Mouse (Mus musculus) hindbrain, embryonic 15.5 days (tissue): ENCODE measurements around the gene Edn2. TPM values are rescaled to one million over a fixed set of nuclear protein-coding genes. Genes with fewer than 3 reads are reported as not detected.
A peak's percentile ranks its signal among the peaks of the same experiment; 100 is the strongest.

ENCODE experiments used
- ATAC-seq: fragments of 200-750 bp; cut with Nextera tagmentation; 2 replicates; pipeline ENCODE4 v1.8.0; 2017; ENCODE audit warnings: low read depth, moderate number of reproducible peaks, moderate TSS enrichment; ENCODE audit not compliant: low FRiP score
- H3K27ac ChIP-seq: fragments of 300-500 bp; sonication (generic); replicated peaks from 2 replicates; pipeline ENCODE4 v1.5.1; 2015; ENCODE audit warnings: mild to moderate bottlenecking, inconsistent platforms
- H3K27me3 ChIP-seq: fragments of 300-500 bp; sonication (generic); 2 replicates; pipeline ENCODE4 v1.6.1; 2015; ENCODE audit warnings: control low read depth, inconsistent platforms
- H3K36me3 ChIP-seq: fragments of 300-500 bp; sonication (generic); 2 replicates; pipeline ENCODE4 v1.6.1; 2015; ENCODE audit warnings: control low read depth, inconsistent platforms
- H3K4me1 ChIP-seq: fragments of 300-500 bp; sonication (generic); replicated peaks from 2 replicates; pipeline ENCODE4 v1.6.1; 2015; ENCODE audit warnings: control low read depth, inconsistent platforms
- H3K4me2 ChIP-seq: fragments of 300-500 bp; sonication (generic); 2 replicates; pipeline ENCODE4 v1.6.1; 2015; ENCODE audit warnings: moderate library complexity, mild to moderate bottlenecking, inconsistent platforms
- H3K4me3 ChIP-seq: fragments of 300-500 bp; sonication (generic); 2 replicates; pipeline ENCODE4 v1.5.1; 2015; ENCODE audit warnings: mild to moderate bottlenecking, inconsistent platforms
- H3K9ac ChIP-seq: fragments of 300-500 bp; sonication (generic); 2 replicates; pipeline ENCODE4 v1.6.1; 2015; ENCODE audit warnings: inconsistent platforms
- H3K9me3 ChIP-seq: fragments of 300-500 bp; sonication (generic); 2 replicates; pipeline ENCODE4 v1.6.1; 2016; ENCODE audit warnings: control low read depth, inconsistent platforms
- WGBS: fragments of 180-500 bp; shearing (Covaris S2); methylation state at CpG from one replicate; pipeline ENCODE4 v1.1.7; 2015; 5-methylcytosine and 5-hydroxymethylcytosine counted together
- polyA plus RNA-seq: library from polyadenylated mRNA; unstranded; fragments of >200 nt; fragmentation: Nextera tagmentation; extraction: Ambion mirVana; gene quantifications from 2 replicates; pipeline ENCODE4 v1.2.1, GENCODE M21; 2015

Gene Edn2
- polyA plus RNA-seq: 0.10 TPM in 2 replicates

GRCm38 (mm10) chr4:120161166-120161949, at the start of gene Edn2:
Edn2 (plus strand) TSS chr4:120161206.
- no peak within 1 kb of the TSS for H3K4me2 ChIP-seq
- H3K27ac ChIP-seq: no peak within 1 kb of the TSS
- WGBS: 39% methylated on average over 28 of the region's 29 CpGs
- H3K9me3 ChIP-seq: no peaks in the 10 kb centered on the region
- no peaks in the 10 kb centered on the region for H3K27me3 ChIP-seq
- no peak for ATAC-seq
- no peak within 1 kb of the TSS for H3K4me3 ChIP-seq
- H3K9ac ChIP-seq: no peak within 1 kb of the TSS
- no peaks in the 10 kb centered on the region; the same call in 1 of the 2 replicates for H3K4me1 ChIP-seq
- H3K36me3 ChIP-seq: no peaks in the 10 kb centered on the region

- 82% methylated on average over 3 of the region's 3 CpGs for WGBS
- Histone ChIP-seq H3K9me3 (no peaks in the 10 kb centered on the region), H3K36me3 (no peaks in the 10 kb centered on the region), H3K9ac (no peak overlapping the region), H3K4me2 (no peak overlapping the region), H3K27ac (no peak overlapping the region), H3K27me3 (no peaks in the 10 kb centered on the region), H3K4me1 (no peaks in the 10 kb centered on the region), H3K4me3 (no peak overlapping the region)
- ATAC-seq: no peak
These were observed 45.5 kb upstream of the Edn2 start for GRCm38 (mm10) chr4:120115516-120115915.

- no peak overlapping the region for H3K27ac ChIP-seq
- H3K4me1 ChIP-seq: no peaks in the 10 kb centered on the region
- no peak overlapping the region for H3K4me2 ChIP-seq
- 81% methylated on average over 1 of the region's 1 CpGs for WGBS
- no peak overlapping the region for H3K4me3 ChIP-seq
- H3K9me3 ChIP-seq: no peaks in the 10 kb centered on the region
- H3K36me3 ChIP-seq: no peaks in the 10 kb centered on the region
- no peak for ATAC-seq
- H3K27me3 ChIP-seq: no peaks in the 10 kb centered on the region
- no peak overlapping the region for H3K9ac ChIP-seq
These were observed 44.7 kb upstream of the Edn2 start for GRCm38 (mm10) chr4:120116312-120116711.

- Histone ChIP-seq H3K9me3 (no peaks in the 10 kb centered on the region), H3K36me3 (no peaks in the 10 kb centered on the region), H3K4me2 (no peak overlapping the region), H3K27me3 (no peaks in the 10 kb centered on the region), H3K4me1 (no peaks in the 10 kb centered on the region), H3K9ac (no peak overlapping the region), H3K27ac (no peak overlapping the region), H3K4me3 (no peak overlapping the region)
- ATAC-seq: peak; percentile 58; the same call in 1 of the 2 replicates
- 37% methylated on average over 8 of the region's 8 CpGs for WGBS
These were observed 40.7 kb upstream of the Edn2 start for GRCm38 (mm10) chr4:120120276-120120675.

GRCm38 (mm10) chr4:120124656-120125055, 36.4 kb upstream of the Edn2 start:
- no peak overlapping the region for H3K4me3 ChIP-seq
- H3K9ac ChIP-seq: no peak overlapping the region
- no peaks in the 10 kb centered on the region for H3K9me3 ChIP-seq
- ATAC-seq: no peak
- H3K27ac ChIP-seq: no peak overlapping the region
- H3K4me1 ChIP-seq: no peaks in the 10 kb centered on the region
- WGBS: 86% methylated on average over 6 of the region's 6 CpGs
- H3K36me3 ChIP-seq: no peaks in the 10 kb centered on the region
- H3K27me3 ChIP-seq: no peaks in the 10 kb centered on the region
- H3K4me2 ChIP-seq: no peak overlapping the region

GRCm38 (mm10) chr4:120126047-120126446, 35.0 kb upstream of the Edn2 start:
- no peak overlapping the region for H3K4me3 ChIP-seq
- no peak for ATAC-seq
- no peak overlapping the region for H3K27ac ChIP-seq
- WGBS: 88% methylated on average over 6 of the region's 6 CpGs
- no peaks in the 10 kb centered on the region for H3K9me3 ChIP-seq
- no peaks in the 10 kb centered on the region for H3K4me1 ChIP-seq
- H3K36me3 ChIP-seq: no peaks in the 10 kb centered on the region
- no peak overlapping the region for H3K4me2 ChIP-seq
- no peaks in the 10 kb centered on the region for H3K27me3 ChIP-seq
- H3K9ac ChIP-seq: no peak overlapping the region

- Histone ChIP-seq H3K9ac (no peak overlapping the region), H3K4me1 (no peaks in the 10 kb centered on the region), H3K27me3 (no peaks in the 10 kb centered on the region), H3K9me3 (no peaks in the 10 kb centered on the region), H3K27ac (no peak overlapping the region), H3K4me2 (no peak overlapping the region), H3K36me3 (no peaks in the 10 kb centered on the region), H3K4me3 (no peak overlapping the region)
- no peak for ATAC-seq
- 82% methylated on average over 3 of the region's 3 CpGs for WGBS
These were observed 33.7 kb upstream of the Edn2 start for GRCm38 (mm10) chr4:120127333-120127732.

GRCm38 (mm10) chr4:120128033-120128432, 33.0 kb upstream of the Edn2 start:
- Histone ChIP-seq H3K36me3 (no peaks in the 10 kb centered on the region), H3K9me3 (no peaks in the 10 kb centered on the region), H3K4me2 (no peak overlapping the region), H3K27me3 (no peaks in the 10 kb centered on the region), H3K9ac (no peak overlapping the region), H3K4me3 (no peak overlapping the region), H3K4me1 (no peaks in the 10 kb centered on the region), H3K27ac (no peak overlapping the region)
- 69% methylated on average over 4 of the region's 4 CpGs for WGBS
- ATAC-seq: no peak

- Histone ChIP-seq H3K9ac (no peak overlapping the region), H3K27me3 (no peaks in the 10 kb centered on the region), H3K36me3 (no peaks in the 10 kb centered on the region), H3K4me2 (no peak overlapping the region), H3K9me3 (no peaks in the 10 kb centered on the region), H3K4me1 (no peaks in the 10 kb centered on the region), H3K4me3 (no peak overlapping the region), H3K27ac (no peak overlapping the region)
- WGBS: 45% methylated on average over 4 of the region's 4 CpGs
- peak; percentile 60; the same call in 1 of the 2 replicates for ATAC-seq
These were observed 31.6 kb upstream of the Edn2 start for GRCm38 (mm10) chr4:120129233-120129885.

- Histone ChIP-seq H3K9me3 (no peaks in the 10 kb centered on the region), H3K9ac (no peak overlapping the region), H3K4me3 (no peak overlapping the region), H3K36me3 (no peaks in the 10 kb centered on the region), H3K27me3 (no peaks in the 10 kb centered on the region), H3K27ac (no peak overlapping the region), H3K4me2 (no peak overlapping the region), H3K4me1 (no peaks in the 10 kb centered on the region)
- WGBS: 59% methylated on average over 4 of the region's 4 CpGs
- ATAC-seq: no peak
These were observed 30.1 kb upstream of the Edn2 start for GRCm38 (mm10) chr4:120130926-120131325.

- 75% methylated on average over 24 of the region's 24 CpGs for WGBS
- Histone ChIP-seq H3K36me3 (no peaks in the 10 kb centered on the region), H3K4me1 (no peaks in the 10 kb centered on the region), H3K27ac (no peak overlapping the region), H3K9me3 (no peaks in the 10 kb centered on the region), H3K9ac (no peak overlapping the region), H3K4me2 (no peak overlapping the region), H3K4me3 (no peak overlapping the region), H3K27me3 (no peaks in the 10 kb centered on the region)
- 0 out of 2 replicates have a peak, but pooled peaks have one; percentile 29 for ATAC-seq
These were observed 29.4 kb upstream of the Edn2 start for GRCm38 (mm10) chr4:120131441-120132220.

GRCm38 (mm10) chr4:120134223-120134622, 26.8 kb upstream of the Edn2 start:
- no peaks in the 10 kb centered on the region for H3K4me1 ChIP-seq
- H3K4me3 ChIP-seq: no peak overlapping the region
- no peaks in the 10 kb centered on the region for H3K27me3 ChIP-seq
- no peak overlapping the region for H3K9ac ChIP-seq
- no peaks in the 10 kb centered on the region for H3K9me3 ChIP-seq
- 62% methylated on average over 6 of the region's 6 CpGs for WGBS
- H3K27ac ChIP-seq: no peak overlapping the region
- H3K4me2 ChIP-seq: no peak overlapping the region
- H3K36me3 ChIP-seq: no peaks in the 10 kb centered on the region
- ATAC-seq: no peak
